Mouse (Mus musculus) G1E (cell line): ENCODE results near the gene Gm14569. TPM values are rescaled to one million over a fixed set of nuclear protein-coding genes. Genes with fewer than 3 reads are reported as not detected.

ENCODE experiments used
- ATAC-seq: 2 replicates; pipeline ENCODE4 v1.8.0; 2016; ENCODE audit warnings: mild to moderate bottlenecking; ENCODE audit not compliant: insufficient number of reproducible peaks, poor library complexity, low FRiP score, severe bottlenecking; ENCODE audit errors: extremely low read depth
- DNase-seq: peaks from one replicate; pipeline ENCODE4 v3.0.0; 2012; ENCODE audit warnings: low spot score
- H3K27me3 ChIP-seq: 2 replicates; pipeline ENCODE4 v1.6.1; 2012; ENCODE audit warnings: mild to moderate bottlenecking, low read length, inconsistent platforms; ENCODE audit not compliant: insufficient read depth
- H3K36me3 ChIP-seq: replicated peaks from 2 replicates; pipeline ENCODE3; 2012; ENCODE audit warnings: mild to moderate bottlenecking, inconsistent platforms
- H3K4me1 ChIP-seq: 2 replicates; pipeline ENCODE4 v1.6.1; 2012; ENCODE audit warnings: low read depth, low read length, inconsistent platforms, mixed read lengths; ENCODE audit not compliant: insufficient read depth
- H3K4me3 ChIP-seq: 2 replicates; pipeline ENCODE4 v1.5.1; 2012; ENCODE audit warnings: low read depth, mild to moderate bottlenecking, inconsistent platforms, low read length, moderate library complexity, mixed read lengths
- H3K9me3 ChIP-seq: replicated peaks from 2 replicates; pipeline ENCODE4 v1.6.1; 2012; ENCODE audit warnings: inconsistent platforms
- CTCF ChIP-seq: IDR thresholded peaks from 2 replicates; pipeline ENCODE4 v1.5.1; 2012; ENCODE audit warnings: low read depth, low read length, inconsistent platforms, mixed read lengths
- GATA1 ChIP-seq: IDR thresholded peaks from 2 replicates; pipeline ENCODE4 v1.6.1; 2012; ENCODE audit warnings: borderline replicate concordance, low read length, inconsistent platforms, mixed read lengths
- GATA2 ChIP-seq: IDR thresholded peaks from 2 replicates; pipeline ENCODE4 v1.6.1; 2012; ENCODE audit warnings: low read depth, low read length, inconsistent platforms, borderline replicate concordance
- POLR2AphosphoS5 ChIP-seq: IDR thresholded peaks from 2 replicates; pipeline ENCODE4 v1.6.1; 2012; ENCODE audit warnings: low read depth, low read length, inconsistent platforms; ENCODE audit not compliant: insufficient replicate concordance
- TAL1 ChIP-seq: conservative IDR thresholded peaks from 2 replicates; pipeline ENCODE4 v1.6.1; 2012; ENCODE audit warnings: low read depth, low read length, inconsistent platforms, mixed read lengths
- polyA plus RNA-seq: library from polyadenylated mRNA; stranded (reverse); fragments of >175 nt; gene quantifications from 2 replicates; pipeline ENCODE4 v1.2.3, GENCODE M21; 2012
- total RNA-seq, 2 experiments: library from RNA; stranded (forward) in 1 of 2; stranded (reverse) in 1 of 2; fragments of 200-1000 nt in 1 of 2; fragments of >200 nt in 1 of 2; fragmentation: Nextera tagmentation in 1 of 2; gene quantifications; 2 replicates each; pipeline ENCODE4 v1.2.3; 2014 to 2017

Gene Gm14569
- total and polyA plus RNA-seq, 3 experiments, result 0.11 TPM; not detected in 2

DNA sequence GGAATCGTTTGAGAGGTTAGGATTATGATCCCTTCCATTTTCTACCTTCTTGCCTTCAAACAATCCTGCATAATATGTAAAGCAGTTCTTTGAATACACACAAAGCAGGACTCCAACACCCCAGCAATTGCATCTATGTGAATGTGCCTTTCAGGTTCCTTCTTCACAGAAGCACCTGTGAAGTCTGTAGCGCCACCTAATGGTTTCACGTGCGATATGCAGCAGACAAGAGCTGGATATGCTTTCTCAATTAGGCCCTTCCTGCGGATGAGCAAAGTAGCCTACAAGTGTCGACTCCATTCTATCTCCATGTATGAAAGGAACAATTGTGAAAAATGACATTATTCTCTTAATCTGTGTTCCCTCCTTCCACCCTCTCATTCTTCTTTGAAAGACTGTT, 56.6 kb downstream of the Gm14569 start:
- Histone ChIP-seq H3K27me3 (no peaks in the 10 kb centered on the region), H3K36me3 (no peaks in the 10 kb centered on the region), H3K4me1 (no peaks in the 10 kb centered on the region), H3K4me3 (no peak overlapping the region), H3K9me3 (no peaks in the 10 kb centered on the region)
- ATAC-seq, result no peak
- TF ChIP-seq POLR2AphosphoS5, result no peak
- TF ChIP-seq GATA1, result no peak
- TF ChIP-seq GATA2, result no peak
- no peak for TF ChIP-seq CTCF
- TF ChIP-seq TAL1, result no peak
- no peak for DNase-seq

DNA sequence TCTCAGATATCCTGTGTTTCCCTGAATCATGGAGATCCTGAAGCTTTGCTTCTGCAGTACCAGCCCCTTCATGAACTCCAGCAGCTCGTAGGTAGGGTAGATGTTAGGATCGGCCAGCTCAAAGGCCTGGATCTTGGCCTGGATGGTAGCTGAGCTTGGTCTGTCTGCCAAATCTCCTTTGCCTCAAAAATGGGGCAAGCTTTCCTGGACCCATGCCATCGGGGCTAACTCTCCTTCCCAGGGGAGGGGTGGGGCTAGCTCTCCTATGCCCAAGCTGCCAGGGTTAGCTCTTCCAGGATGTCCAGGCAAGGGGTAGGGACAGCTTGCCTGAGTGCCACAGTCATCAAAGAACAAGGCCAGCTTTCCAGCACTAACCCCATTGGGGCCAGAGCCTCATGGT, 72.5 kb downstream of the Gm14569 start:
- Histone ChIP-seq H3K4me1 (no peaks in the 10 kb centered on the region), H3K9me3 (no peaks in the 10 kb centered on the region), H3K36me3 (no peaks in the 10 kb centered on the region), H3K4me3 (no peak overlapping the region), H3K27me3 (no peaks in the 10 kb centered on the region)
- DNase-seq, result no peak
- TF ChIP-seq POLR2AphosphoS5 (no peak), TAL1 (no peak), CTCF (no peak), GATA2 (no peak), GATA1 (no peak)
- no peak for ATAC-seq

GRCm38 (mm10) chrX:36402316-36402715, 89.3 kb downstream of the Gm14569 start:
- no peaks in the 10 kb centered on the region for H3K4me1 ChIP-seq
- ATAC-seq (no peak), DNase-seq (no peak)
- no peaks in the 10 kb centered on the region for H3K9me3 ChIP-seq
- no peak overlapping the region for H3K4me3 ChIP-seq
- TF ChIP-seq GATA1 (no peak), POLR2AphosphoS5 (no peak), TAL1 (no peak), CTCF (no peak), GATA2 (no peak)
- no peaks in the 10 kb centered on the region for H3K27me3 ChIP-seq
- no peaks in the 10 kb centered on the region for H3K36me3 ChIP-seq

GRCm38 (mm10) chrX:36400980-36401379, 90.7 kb downstream of the Gm14569 start, which contains the start of gene Gm6268:
TSS of gene Gm6268 (plus strand) at chrX:36401280.
- Histone ChIP-seq H3K9me3 (no peaks in the 10 kb centered on the region), H3K4me3 (no peak within 1 kb of the TSS), H3K27me3 (no peaks in the 10 kb centered on the region), H3K36me3 (no peaks in the 10 kb centered on the region), H3K4me1 (no peaks in the 10 kb centered on the region)
- no peak for DNase-seq
- TF ChIP-seq GATA2, result no peak
- TF ChIP-seq TAL1, result no peak
- no peak for TF ChIP-seq CTCF
- TF ChIP-seq GATA1, result no peak
- TF ChIP-seq POLR2AphosphoS5, result no peak
- no peak for ATAC-seq

DNA sequence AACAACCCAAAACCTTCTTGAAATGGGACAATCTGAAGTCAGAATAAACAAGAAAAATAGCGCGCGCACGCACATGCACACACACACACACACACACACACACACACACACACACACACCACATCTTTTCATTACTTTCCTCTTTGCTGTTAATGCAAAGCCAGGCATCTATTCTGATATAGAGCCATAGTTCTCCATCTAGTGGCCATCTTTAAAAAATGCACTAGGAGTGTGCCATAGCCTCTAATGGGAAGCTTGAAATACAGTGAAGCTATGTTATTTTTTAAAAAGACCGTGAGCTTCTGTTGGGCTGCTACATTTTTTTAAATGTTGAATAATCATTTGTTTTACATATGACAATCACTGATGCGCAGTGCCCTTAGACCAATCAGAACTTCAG, 98.4 kb downstream of the Gm14569 start:
- no peak for ATAC-seq
- no peaks in the 10 kb centered on the region for H3K36me3 ChIP-seq
- no peaks in the 10 kb centered on the region for H3K4me1 ChIP-seq
- no peak for DNase-seq
- TF ChIP-seq POLR2AphosphoS5 (no peak), TAL1 (no peak), GATA2 (no peak), GATA1 (no peak), CTCF (no peak)
- no peaks in the 10 kb centered on the region for H3K27me3 ChIP-seq
- no peaks in the 10 kb centered on the region for H3K9me3 ChIP-seq
- H3K4me3 ChIP-seq, result no peak overlapping the region

DNA sequence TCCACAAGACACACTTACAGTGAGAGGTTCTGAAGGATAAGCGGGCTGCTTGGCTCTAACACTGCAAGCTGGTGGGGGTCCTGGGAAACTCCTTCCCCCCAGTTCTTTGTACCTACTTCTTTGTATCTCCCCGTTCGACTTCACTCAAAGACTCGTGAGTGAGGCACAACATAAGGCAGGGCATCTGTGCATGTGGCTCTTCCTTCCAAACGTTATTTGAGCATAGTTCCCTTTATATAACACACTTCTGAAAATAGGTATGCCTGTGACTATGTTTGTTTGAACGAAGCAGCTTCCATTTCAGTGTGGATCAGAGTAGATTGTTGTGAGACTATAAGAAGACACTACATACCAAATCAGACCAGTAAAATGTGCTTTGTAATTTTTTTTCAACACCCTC, 99.0 kb downstream of the Gm14569 start:
- TF ChIP-seq GATA2 (no peak), POLR2AphosphoS5 (no peak), TAL1 (no peak)
- no peaks in the 10 kb centered on the region for H3K4me1 ChIP-seq
- H3K36me3 ChIP-seq, result no peaks in the 10 kb centered on the region
- H3K27me3 ChIP-seq, result no peaks in the 10 kb centered on the region
- DNase-seq (no peak), ATAC-seq (no peak)
- no peak overlapping the region for H3K4me3 ChIP-seq
- no peaks in the 10 kb centered on the region for H3K9me3 ChIP-seq

DNA sequence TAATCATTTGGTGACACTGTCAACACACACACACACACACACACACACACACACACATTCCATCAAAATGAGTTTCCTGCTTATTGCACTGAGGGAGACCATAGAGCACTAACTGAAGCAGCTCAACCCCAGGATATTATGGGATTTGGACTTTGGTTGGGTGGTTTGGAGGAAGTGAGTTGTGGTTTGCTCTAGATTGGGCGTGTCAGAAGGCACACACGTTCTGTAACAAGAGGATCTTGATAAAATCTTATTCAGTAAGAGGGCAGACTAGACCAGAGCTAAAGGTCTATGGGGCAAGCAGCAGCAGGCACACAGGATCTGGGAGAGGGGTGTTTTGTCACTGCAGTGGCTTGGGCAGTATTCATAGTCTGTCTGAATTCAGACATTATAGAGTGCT, 101.1 kb downstream of the Gm14569 start:
- TF ChIP-seq POLR2AphosphoS5 (no peak), GATA1 (no peak), TAL1 (no peak), CTCF (no peak), GATA2 (no peak)
- Histone ChIP-seq H3K9me3 (no peaks in the 10 kb centered on the region), H3K4me3 (no peak overlapping the region), H3K36me3 (no peaks in the 10 kb centered on the region), H3K27me3 (no peaks in the 10 kb centered on the region), H3K4me1 (no peaks in the 10 kb centered on the region)
- no peak for DNase-seq
- ATAC-seq, result no peak
